Mouse (Mus musculus) stomach, embryonic 14.5 days (tissue): Measurements from ENCODE around the gene Lama1. TPM values are rescaled to one million over a fixed set of nuclear protein-coding genes. Genes with fewer than 3 reads are reported as not detected.

Experiments used
- ATAC-seq: fragments of 200-750 bp; cut with Nextera tagmentation; 2 replicates; pipeline ENCODE4 v1.8.0; 2017; ENCODE audit warnings: low read depth, moderate TSS enrichment; ENCODE audit not compliant: insufficient number of reproducible peaks, insufficient read depth, low FRiP score
- H3K27ac ChIP-seq: fragments of 300-500 bp; sonication (generic); 2 replicates; pipeline ENCODE4 v1.5.1; 2014; ENCODE audit warnings: mild to moderate bottlenecking, low read length, moderate library complexity, mixed read lengths
- H3K27me3 ChIP-seq: fragments of 300-500 bp; sonication (generic); 2 replicates; pipeline ENCODE4 v1.6.1; 2014; ENCODE audit warnings: low read length, control low read depth, mixed read lengths; ENCODE audit not compliant: control insufficient read depth, insufficient read depth
- H3K36me3 ChIP-seq: fragments of 300-500 bp; sonication (generic); 2 replicates; pipeline ENCODE4 v1.6.1; 2014; ENCODE audit warnings: mild to moderate bottlenecking, control low read depth, low read length, moderate library complexity, mixed read lengths; ENCODE audit not compliant: control insufficient read depth, insufficient read depth
- H3K4me1 ChIP-seq: fragments of 300-500 bp; sonication (generic); 2 replicates; pipeline ENCODE4 v1.6.1; 2014; ENCODE audit warnings: low read length, control low read depth, mixed read lengths; ENCODE audit not compliant: control insufficient read depth, insufficient read depth
- H3K4me2 ChIP-seq: fragments of 300-500 bp; sonication (generic); replicated peaks from 2 replicates; pipeline ENCODE4 v1.6.1; 2014; ENCODE audit warnings: low read depth, low read length, control low read depth
- H3K4me3 ChIP-seq: fragments of 300-500 bp; sonication (generic); 2 replicates; pipeline ENCODE4 v1.5.1; 2014; ENCODE audit warnings: low read depth, low read length, control low read depth
- H3K9ac ChIP-seq: fragments of 300-500 bp; sonication (generic); replicated peaks from 2 replicates; pipeline ENCODE4 v1.6.1; 2014; ENCODE audit warnings: low read depth, mild to moderate bottlenecking, control low read depth, low read length, moderate library complexity, mixed read lengths
- H3K9me3 ChIP-seq: fragments of 300-500 bp; sonication (generic); 2 replicates; pipeline ENCODE4 v1.6.1; 2016; ENCODE audit warnings: low read depth, low read length, control low read depth; ENCODE audit not compliant: control insufficient read depth
- WGBS: fragments of 180-500 bp; shearing (Covaris S2); extraction: QIAGEN DNeasy Blood & Tissue Kit; methylation state at CpG from one replicate; pipeline ENCODE4 v1.1.7; 2014; 5-methylcytosine and 5-hydroxymethylcytosine counted together
- polyA plus RNA-seq: library from polyadenylated mRNA; unstranded; fragments of >200 nt; fragmentation: Nextera tagmentation; extraction: Ambion mirVana; gene quantifications from 2 replicates; pipeline ENCODE4 v1.2.1, GENCODE M21; 2014

Gene Lama1
- polyA plus RNA-seq, 1 experiment from 2014 or later, result 9.7 TPM

- 92% methylated on average over 10 of the region's 10 CpGs for WGBS
These were observed 167.3 kb downstream of the Lama1 start for GRCm38 (mm10) chr17:67864363-67864762.

GRCm38 (mm10) chr17:67864912-67865311 is 167.9 kb downstream of the Lama1 start:
- Histone ChIP-seq H3K9me3 (no peaks in the 10 kb centered on the region), H3K4me2 (no peak overlapping the region)

More at GRCm38 (mm10) chr17:67864363-67864762, 167.3 kb downstream of the Lama1 start:
- no peak overlapping the region for H3K4me3 ChIP-seq
- H3K27ac ChIP-seq, result no peak overlapping the region
- no peak overlapping the region for H3K4me2 ChIP-seq
- peaks cover 24% of the 10 kb centered on the region for H3K36me3 ChIP-seq
- H3K9me3 ChIP-seq, result no peaks in the 10 kb centered on the region
- no peak for ATAC-seq
- H3K4me1 ChIP-seq, result no peaks in the 10 kb centered on the region
- no peaks in the 10 kb centered on the region for H3K27me3 ChIP-seq
- no peak overlapping the region for H3K9ac ChIP-seq

GRCm38 (mm10) chr17:67866026-67866425 is 169.0 kb downstream of the Lama1 start:
- H3K9ac ChIP-seq, result no peak overlapping the region
- H3K4me2 ChIP-seq, result no peak overlapping the region
- no peak overlapping the region for H3K27ac ChIP-seq
- H3K27me3 ChIP-seq, result no peaks in the 10 kb centered on the region
- H3K4me1 ChIP-seq, result no peaks in the 10 kb centered on the region
- H3K36me3 ChIP-seq, result peaks cover 18% of the 10 kb centered on the region
- H3K9me3 ChIP-seq, result no peaks in the 10 kb centered on the region
- H3K4me3 ChIP-seq, result no peak overlapping the region
- no peak for ATAC-seq
- WGBS, result 74% methylated on average over 9 of the region's 9 CpGs

More at GRCm38 (mm10) chr17:67864912-67865311, 167.9 kb downstream of the Lama1 start:
- Histone ChIP-seq H3K9ac (no peak overlapping the region), H3K27ac (no peak overlapping the region), H3K36me3 (peaks cover 23% of the 10 kb centered on the region), H3K4me1 (no peaks in the 10 kb centered on the region), H3K27me3 (no peaks in the 10 kb centered on the region), H3K4me3 (no peak overlapping the region)
- no peak for ATAC-seq
- 83% methylated on average over 3 of the region's 3 CpGs for WGBS

GRCm38 (mm10) chr17:67866541-67867241 is 169.6 kb downstream of the Lama1 start:
- H3K27ac ChIP-seq, result no peak overlapping the region
- no peak overlapping the region for H3K4me2 ChIP-seq
- H3K36me3 ChIP-seq, result peaks cover 18% of the 10 kb centered on the region

DNA sequence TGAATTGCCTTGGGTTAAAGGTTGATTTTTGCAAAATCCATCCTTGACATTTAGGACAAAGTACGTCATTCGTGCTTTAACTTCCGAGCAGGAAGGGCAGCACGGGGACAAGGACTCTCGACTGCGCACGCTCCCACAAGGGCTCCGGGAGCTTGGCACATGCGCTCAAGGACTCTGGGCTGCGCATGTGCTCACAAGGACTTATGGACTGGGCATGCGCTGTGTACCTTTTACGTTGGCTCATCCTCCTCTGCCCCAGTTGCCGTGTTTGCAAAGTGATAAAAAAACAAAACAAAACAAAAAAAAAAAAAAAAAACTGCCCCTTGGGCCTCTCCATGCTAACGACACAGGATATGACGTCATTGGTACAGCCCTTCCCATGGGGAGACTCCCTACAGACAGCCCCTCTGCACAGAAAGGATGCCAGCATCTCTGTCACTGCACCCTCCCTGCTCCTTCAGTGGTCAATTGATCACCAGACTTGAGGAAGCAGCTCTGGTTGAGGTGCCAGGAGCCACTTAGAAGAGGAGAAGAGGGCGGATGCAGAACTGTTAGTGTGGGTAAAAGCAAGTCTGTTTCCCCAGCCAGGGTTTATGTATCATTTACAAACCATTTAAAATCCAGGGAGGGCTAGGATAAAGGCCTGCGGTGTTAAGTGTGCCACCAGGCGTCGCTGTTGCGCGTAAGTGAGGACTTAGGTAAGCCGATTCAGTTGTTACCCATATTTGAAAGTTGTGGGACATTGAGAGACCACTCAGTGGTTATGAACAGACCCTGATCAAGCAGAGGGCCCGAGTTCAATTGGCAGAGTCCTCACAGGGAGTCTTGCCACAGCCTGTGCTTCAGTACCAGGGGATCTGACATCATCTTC is 172.9 kb downstream of the Lama1 start:
- H3K27me3 ChIP-seq, result no peaks in the 10 kb centered on the region
- ATAC-seq, result peak; percentile 42; the same call in 1 of the 2 replicates
- no peak overlapping the region for H3K4me2 ChIP-seq
- no peak overlapping the region for H3K9ac ChIP-seq
- H3K27ac ChIP-seq, result no peak overlapping the region
- H3K9me3 ChIP-seq, result no peaks in the 10 kb centered on the region
- no peak overlapping the region for H3K4me3 ChIP-seq
- 72% methylated on average over 23 of the region's 23 CpGs for WGBS
- H3K36me3 ChIP-seq, result peaks cover 27% of the 10 kb centered on the region
- H3K4me1 ChIP-seq, result no peaks in the 10 kb centered on the region

More at GRCm38 (mm10) chr17:67866541-67867241, 169.6 kb downstream of the Lama1 start:
- ATAC-seq, result no peak
- Histone ChIP-seq H3K9me3 (no peaks in the 10 kb centered on the region), H3K4me3 (no peak overlapping the region), H3K9ac (no peak overlapping the region), H3K4me1 (no peaks in the 10 kb centered on the region), H3K27me3 (no peaks in the 10 kb centered on the region)
- WGBS, result 85% methylated on average over 20 of the region's 20 CpGs

Other genes with a start within 250 kb of the Lama1 start
- gene Lrrc30, start 64.5 kb upstream of the Lama1 start, polyA plus RNA-seq, result not detected in 2 replicates